Mouse (Mus musculus) ovary, postnatal 10 days (tissue): ENCODE results near the gene Tenm1.

Experiments
- DNase-seq: peaks from one replicate; pipeline ENCODE4 v3.0.0; 2022; ENCODE audit warnings: low spot score

Gene Tenm1

DNA sequence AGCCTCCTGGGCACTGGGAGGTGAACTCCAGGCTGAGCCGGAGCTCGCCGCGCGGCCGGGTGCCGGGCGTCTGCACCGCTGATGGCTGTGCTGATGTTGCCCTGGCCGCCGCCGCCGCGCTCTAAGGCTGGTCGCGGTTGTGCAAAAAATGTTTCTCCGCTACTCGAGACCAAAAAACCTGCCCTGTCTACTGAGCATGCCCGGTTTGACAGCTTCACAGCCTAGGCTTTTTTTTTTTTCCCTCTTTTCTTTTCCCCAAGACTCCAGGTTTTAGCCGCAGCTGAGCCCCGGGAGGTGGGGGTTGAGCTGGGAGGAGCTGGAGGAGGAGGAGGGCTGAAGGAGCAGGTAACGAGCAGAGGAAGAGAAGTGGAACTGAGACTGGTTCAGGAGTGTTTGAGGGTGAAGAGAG lies at the start of gene Tenm1:
Gene Tenm1 (minus strand): TSS at position 272 of the 409 bp plus-strand sequence.
- DNase-seq = no peak

DNA sequence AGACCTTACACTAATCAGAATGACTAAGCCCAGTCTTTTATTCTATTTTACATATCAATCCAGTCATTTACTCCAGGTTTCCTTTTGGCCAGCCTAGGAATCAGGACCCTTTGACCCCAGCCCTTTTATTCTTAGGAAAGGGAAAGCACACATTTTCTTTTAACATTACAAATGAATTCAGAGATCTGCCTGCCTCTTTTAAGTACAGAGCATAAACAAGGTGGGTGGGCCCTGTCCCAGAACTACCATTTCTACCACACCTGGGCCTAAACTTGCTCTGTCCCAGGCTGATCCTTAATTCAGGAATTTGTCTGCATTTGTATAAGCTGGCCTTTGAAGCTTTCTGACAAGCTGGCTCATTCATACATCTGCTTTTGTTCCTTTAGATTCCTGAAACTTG lies 38.4 kb upstream of the Tenm1 start:
- DNase-seq = no peak

- DNase-seq = no peak
Measured at GRCm38 (mm10) chrX:43430581-43430980, 1.7 kb upstream of the Tenm1 start.

DNA sequence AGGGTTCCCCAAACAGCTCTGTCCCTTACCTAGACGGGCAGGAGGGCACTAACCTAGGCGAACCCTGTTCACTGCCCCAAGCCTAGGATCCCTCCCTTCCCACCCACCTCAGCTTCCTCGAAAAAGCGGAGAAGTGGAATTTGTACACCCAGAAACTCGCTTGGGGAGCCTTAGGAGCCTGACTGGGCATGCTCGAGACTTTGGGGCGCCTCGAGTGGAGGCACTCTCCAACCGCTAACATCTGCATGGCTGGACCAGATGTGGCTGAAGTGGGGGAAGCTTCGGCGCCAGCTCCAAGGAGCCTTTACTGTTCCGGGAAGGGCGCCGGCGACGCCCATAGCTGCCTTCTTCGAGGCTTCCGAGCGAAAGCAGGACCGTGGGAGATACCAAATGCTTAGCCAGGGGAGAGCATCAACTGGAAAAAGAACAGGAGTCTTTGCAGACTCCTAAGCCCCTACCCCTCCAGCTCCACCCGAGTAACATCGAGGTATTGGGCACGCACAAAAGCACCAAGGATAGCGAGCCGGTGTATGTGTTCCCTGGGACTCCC lies 1.1 kb upstream of the Tenm1 start:
- DNase-seq = no peak

- no peak for DNase-seq
Measured at GRCm38 (mm10) chrX:43429337-43429736, 411 bp upstream of the Tenm1 start.

DNA sequence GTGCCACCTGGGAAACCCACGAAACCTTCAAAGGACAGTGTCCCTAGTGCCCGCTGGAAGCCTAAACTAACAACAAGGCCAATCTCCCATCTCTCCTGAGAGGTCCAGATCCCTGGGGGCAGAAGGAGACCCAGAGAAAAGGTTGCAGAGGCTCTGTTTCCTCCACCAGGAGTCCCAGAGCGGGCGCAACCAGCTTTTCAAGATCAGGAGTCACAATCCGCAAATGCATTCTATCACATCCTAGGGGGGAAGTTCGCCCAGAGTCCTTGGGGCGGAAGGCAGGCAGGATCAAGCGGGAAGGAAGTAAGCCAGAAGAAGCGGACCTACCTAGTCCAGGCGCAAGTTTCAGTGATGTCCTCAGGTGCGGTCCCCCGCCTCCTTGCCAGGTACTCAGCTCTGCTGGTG lies 963 bp downstream of the Tenm1 start:
- DNase-seq = no peak

DNA sequence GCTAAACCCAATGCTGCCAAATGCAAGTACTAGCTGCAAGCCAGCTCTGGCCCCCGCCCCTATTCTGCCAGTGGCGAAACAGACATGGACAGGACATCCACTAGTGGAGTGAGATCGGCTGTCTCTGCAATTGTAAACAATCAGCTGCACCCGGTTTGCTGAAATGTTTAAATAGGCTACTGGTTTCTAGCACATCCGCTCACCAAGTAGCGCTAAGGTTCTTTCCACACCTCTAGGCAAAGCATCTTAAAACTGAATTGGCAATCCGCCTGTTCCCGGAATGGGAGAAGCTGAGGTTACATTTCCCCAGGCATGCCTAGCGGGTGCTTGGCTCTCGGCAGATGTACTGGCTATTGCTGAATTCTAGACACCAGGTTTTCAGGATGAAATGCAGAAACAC lies 1.8 kb downstream of the Tenm1 start:
- no peak for DNase-seq

DNA sequence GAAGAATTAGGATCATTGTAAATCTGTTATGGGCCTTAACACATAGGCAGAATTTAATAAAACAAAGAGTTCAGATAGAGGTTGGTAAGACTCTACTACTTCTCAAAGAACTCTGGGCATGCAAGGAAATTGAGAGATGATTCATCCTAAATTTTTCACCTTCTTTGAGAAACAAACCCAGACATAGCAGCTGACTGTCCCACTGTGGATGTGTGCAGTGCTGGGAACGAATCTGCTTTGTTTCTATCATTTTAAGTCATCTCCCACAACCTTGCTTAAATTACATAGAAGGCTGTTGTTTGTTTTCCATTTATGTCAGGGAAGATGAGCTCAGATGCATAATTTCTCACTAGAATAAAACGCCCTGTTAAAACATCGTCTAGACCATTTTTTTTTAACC lies 31.0 kb downstream of the Tenm1 start:
- DNase-seq = no peak

DNA sequence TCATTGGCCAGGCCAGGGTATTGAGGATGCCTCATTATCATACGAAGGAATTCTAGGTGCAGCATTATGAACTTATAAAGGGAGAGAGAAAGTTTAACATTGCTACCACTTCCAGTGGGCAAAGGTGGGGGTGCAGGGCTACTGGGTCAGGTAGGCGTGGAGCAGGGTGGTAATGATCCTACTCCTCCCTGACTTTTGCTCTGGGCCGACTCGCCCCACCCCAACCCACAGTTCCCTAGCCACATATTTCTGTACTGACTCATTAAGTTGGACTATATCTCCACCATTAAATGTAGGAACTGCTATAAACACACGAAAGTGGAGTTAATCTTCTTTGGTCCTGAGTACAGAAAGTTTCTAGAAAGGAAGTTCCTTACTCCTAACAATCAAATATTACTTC lies 40.8 kb downstream of the Tenm1 start:
- no peak for DNase-seq

DNA sequence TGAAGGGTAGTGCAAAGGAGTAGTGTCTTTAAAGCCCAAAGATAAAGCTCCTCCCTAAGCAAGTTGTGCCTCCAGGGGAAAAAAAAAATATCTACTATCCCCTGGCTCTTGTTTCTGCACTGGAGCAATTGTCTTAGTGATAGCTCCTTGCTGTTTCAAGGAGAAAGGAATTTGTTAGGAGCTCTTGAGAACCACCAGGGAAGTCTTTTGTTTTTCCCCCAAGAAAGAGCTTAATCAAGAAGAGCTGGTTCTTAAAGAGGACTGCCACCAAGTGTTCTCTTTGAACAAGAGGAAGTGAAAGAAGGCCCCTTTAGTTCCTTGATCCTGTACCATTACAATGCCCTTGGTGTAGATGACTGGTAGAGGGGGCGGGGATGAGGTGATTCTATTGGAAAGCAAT lies 56.4 kb downstream of the Tenm1 start:
- DNase-seq = no peak

DNA sequence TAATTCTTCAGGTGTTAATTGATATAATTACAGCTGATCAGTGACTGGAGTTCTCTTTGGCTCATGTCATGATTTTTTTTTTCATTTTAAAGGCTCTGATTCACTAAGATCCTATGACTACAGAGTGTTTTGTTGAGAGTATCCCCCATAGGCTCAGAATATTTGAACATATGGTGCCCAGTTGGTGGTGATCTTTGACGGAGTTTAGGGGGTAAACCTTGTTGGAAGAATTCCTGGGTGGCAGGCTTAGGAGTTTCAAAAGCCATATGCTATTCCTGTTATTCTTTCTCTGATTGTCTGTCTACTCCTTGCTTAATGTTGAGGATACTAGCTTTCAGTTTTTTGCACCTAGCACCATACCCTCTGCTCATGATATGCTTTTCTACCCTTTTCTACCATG lies 109.6 kb downstream of the Tenm1 start:
- DNase-seq = no peak

- DNase-seq = no peak
Measured at GRCm38 (mm10) chrX:43317801-43318520, 111.0 kb downstream of the Tenm1 start.

- DNase-seq = no peak
Measured at GRCm38 (mm10) chrX:43235844-43236243, 193.1 kb downstream of the Tenm1 start.

DNA sequence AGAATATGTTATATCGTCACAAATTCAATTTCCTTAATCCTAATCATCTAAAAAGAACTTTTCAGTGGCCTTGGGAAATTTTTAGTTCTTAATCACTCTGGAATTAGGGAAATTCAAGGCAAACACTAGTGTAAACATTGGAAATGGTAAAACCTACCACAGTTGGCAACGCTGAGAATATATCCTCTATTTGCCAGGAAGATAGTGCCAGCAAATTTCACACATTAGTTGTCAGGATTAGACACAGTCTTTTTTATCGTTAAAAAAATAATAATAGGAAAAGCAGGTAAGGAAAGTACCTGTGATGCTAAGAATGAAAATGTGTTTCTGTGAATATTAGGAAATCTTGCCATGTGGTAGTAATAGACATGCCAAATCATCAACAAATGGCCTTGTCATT lies 223.9 kb downstream of the Tenm1 start:
- no peak for DNase-seq

GRCm38 (mm10) chrX:43202249-43202783 lies 226.6 kb downstream of the Tenm1 start:
- DNase-seq = no peak

DNA sequence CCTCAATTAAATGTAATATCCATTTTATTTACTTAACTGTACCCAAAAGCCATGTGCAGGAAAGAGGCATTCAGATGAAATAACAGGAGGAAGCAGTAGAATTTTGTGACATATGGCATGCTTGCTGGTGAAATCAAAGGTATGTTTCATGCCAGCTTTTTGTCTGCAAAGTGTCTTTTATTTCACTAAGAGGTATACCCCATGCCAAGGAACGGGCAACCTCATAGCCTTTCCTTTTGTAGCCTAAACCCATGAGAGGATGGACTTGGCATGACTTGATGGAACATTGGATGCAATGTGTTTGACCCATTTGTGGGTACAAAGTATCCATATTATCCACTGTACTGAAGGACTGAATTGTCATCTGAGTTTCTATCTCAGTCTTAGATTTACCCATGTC lies 246.0 kb downstream of the Tenm1 start:
- DNase-seq = no peak

DNA sequence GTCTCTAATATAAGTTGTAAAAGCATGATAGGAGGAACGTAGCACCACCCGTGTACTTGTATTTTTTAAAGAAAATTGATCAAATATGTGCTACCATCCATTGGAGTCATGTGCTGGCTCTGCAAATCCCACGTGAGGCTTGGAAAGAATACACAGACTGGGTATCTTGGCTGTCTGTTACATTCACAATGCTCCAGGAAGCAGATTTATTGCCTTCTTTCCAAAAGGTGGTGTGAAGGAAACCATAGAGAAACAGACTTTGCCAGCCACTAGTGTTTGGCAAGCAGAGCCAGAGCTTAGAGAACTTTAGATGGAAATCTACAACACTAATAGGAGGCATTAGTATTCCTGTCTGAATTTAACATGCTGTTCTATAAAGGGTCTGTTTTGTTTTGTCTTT lies 277.4 kb downstream of the Tenm1 start:
- no peak for DNase-seq

DNA sequence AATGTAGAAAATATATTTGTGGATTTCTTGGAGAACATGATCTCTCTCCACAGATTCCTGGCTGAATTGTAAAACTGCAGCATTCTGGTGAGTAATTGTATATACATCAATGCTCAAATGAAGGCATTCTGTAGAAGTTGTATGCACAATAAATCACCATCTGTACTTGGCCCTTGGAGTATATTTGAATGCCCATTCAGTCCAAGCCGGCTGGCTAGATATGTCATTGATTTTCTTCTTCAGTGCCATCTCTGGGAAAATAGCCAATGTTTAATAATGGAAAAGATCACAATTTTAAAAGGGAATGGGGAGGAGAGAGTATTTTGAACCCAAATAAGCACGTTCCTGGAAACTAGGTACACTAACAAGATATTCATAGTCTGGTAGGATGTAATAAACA lies 299.2 kb downstream of the Tenm1 start:
- no peak for DNase-seq

- DNase-seq = no peak
Measured at GRCm38 (mm10) chrX:43122491-43122890, 306.4 kb downstream of the Tenm1 start.

GRCm38 (mm10) chrX:43122001-43122400 lies 306.9 kb downstream of the Tenm1 start:
- no peak for DNase-seq

- no peak for DNase-seq
Measured at GRCm38 (mm10) chrX:42986100-42986499, 442.8 kb downstream of the Tenm1 start.

DNA sequence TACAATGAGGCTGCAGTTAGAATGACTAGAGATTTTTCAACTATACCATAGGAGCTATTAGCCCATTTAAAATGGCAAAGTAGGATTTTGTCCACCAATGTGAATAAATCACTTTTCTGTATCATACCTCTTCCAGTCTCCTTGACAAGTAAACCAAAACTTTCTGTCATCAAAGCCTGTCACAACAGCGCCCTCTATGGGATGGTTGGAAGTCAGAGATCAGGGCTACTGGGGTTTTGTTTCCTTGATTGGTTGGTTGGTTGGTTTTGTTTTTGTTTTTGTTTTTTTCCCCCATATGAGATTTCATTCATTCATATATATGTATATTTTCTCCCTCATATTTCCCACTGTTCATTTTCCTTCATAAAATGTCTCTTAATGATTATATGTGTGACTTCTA lies 455.4 kb downstream of the Tenm1 start:
- DNase-seq = no peak

GRCm38 (mm10) chrX:42967611-42968010 lies 461.3 kb downstream of the Tenm1 start:
- DNase-seq = no peak

GRCm38 (mm10) chrX:42861731-42862130 lies 567.2 kb downstream of the Tenm1 start:
- no peak for DNase-seq
